Mouse (Mus musculus): ENCODE measurements around the gene Snx11.

DNA sequence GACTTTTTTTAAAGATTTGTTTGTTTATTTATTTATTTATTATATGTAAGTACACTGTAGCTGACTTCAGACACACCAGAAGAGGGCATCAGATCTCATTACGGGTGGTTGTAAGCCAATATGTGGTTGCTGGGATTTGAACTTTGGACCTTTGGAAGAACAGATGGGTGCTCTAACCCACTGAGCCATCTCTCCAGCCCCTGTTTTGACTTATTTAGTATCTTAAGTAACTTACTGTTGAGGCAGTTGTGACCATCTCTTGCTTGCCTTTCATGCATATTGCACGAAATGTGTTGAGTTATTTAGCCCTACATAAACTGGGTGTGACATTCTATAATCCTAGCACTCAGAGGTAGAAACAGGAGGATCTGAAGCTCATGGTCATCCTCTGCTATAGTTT lies 22.2 kb upstream of the Snx11 start:
- no peak for TF ChIP-seq CTCF (IDR thresholded peaks at IDR 0.05; ENCODE audit: control insufficient read depth, insufficient read depth, insufficient replicate concordance, low read depth, low read length)
- no peak for TF ChIP-seq POLR2A (IDR thresholded peaks at IDR 0.05; ENCODE audit: control insufficient read depth, low read depth, low read length)
